Mouse (Mus musculus) liver, embryonic 12.5 days (tissue): Measurements from ENCODE around the gene Slc12a8. TPM values are rescaled to one million over a fixed set of nuclear protein-coding genes. Genes with fewer than 3 reads are reported as not detected.

Source experiments
- polyA plus RNA-seq: library from polyadenylated mRNA; unstranded; fragments of >200 nt; fragmentation: Nextera tagmentation; extraction: Ambion mirVana; gene quantifications from 2 replicates; pipeline ENCODE4 v1.2.1, GENCODE M21; 2016

The Slc12a8 gene
- polyA plus RNA-seq, 1 experiment from 2014 or later, result 0.08 TPM

Other genes with a start within 250 kb of the Slc12a8 start
- gene Zfp148, start 136.5 kb upstream of the Slc12a8 start, polyA plus RNA-seq, result 22.3 and 23.6 TPM in 2 replicates
- 8.5 and 8.9 TPM in 2 replicates for gene Heg1, start 167.0 kb downstream of the Slc12a8 start, polyA plus RNA-seq